Mouse (Mus musculus) forebrain, postnatal 0 days (tissue): ENCODE results near the gene Ppp1r9b. TPM values are rescaled to one million over a fixed set of nuclear protein-coding genes. Genes with fewer than 3 reads are reported as not detected.
A peak's percentile ranks its signal among the peaks of the same experiment; 100 is the strongest.

Experiments used
- ATAC-seq: fragments of 200-750 bp; cut with Nextera tagmentation; 2 replicates; pipeline ENCODE4 v1.8.0; 2017; ENCODE audit warnings: mild to moderate bottlenecking, moderate library complexity
- DNase-seq: peaks from one replicate; pipeline ENCODE4 v3.0.0-alpha.2; 2015
- H3K27ac ChIP-seq: fragments of 300-500 bp; sonication (generic); 2 replicates; pipeline ENCODE4 v1.5.1; 2014; ENCODE audit warnings: low read depth, mild to moderate bottlenecking, antibody characterized with exemption, low read length, moderate library complexity, mixed read lengths
- H3K27me3 ChIP-seq: fragments of 300-500 bp; sonication (generic); 2 replicates; pipeline ENCODE4 v1.6.1; 2014; ENCODE audit warnings: mild to moderate bottlenecking, low read length, mixed read lengths; ENCODE audit not compliant: insufficient read depth
- H3K36me3 ChIP-seq: fragments of 300-500 bp; sonication (generic); 2 replicates; pipeline ENCODE4 v1.6.1; 2014; ENCODE audit warnings: mild to moderate bottlenecking, moderate library complexity; ENCODE audit not compliant: insufficient read depth
- H3K4me1 ChIP-seq: fragments of 300-500 bp; sonication (generic); 2 replicates; pipeline ENCODE4 v1.6.1; 2014; ENCODE audit warnings: antibody characterized with exemption; ENCODE audit not compliant: insufficient read depth
- H3K4me2 ChIP-seq: fragments of 300-500 bp; sonication (generic); 2 replicates; pipeline ENCODE4 v1.6.1; 2014; ENCODE audit warnings: low read depth, mild to moderate bottlenecking, moderate library complexity
- H3K4me3 ChIP-seq: fragments of 300-500 bp; sonication (generic); 2 replicates; pipeline ENCODE4 v1.5.1; 2014; ENCODE audit warnings: low read depth, low read length, mixed read lengths
- H3K9ac ChIP-seq: fragments of 300-500 bp; sonication (generic); 2 replicates; pipeline ENCODE4 v1.6.1; 2014; ENCODE audit warnings: mild to moderate bottlenecking
- H3K9me3 ChIP-seq: fragments of 300-500 bp; sonication (generic); 2 replicates; pipeline ENCODE4 v1.6.1; 2016; ENCODE audit warnings: low read length
- CTCF ChIP-seq: sonication (generic); IDR thresholded peaks from 2 replicates; pipeline ENCODE4 v1.5.1; 2016; ENCODE audit warnings: antibody characterized with exemption, control low read depth, low read depth
- WGBS: fragments of 180-500 bp; shearing (Covaris S2); extraction: QIAGEN DNeasy Blood & Tissue Kit; methylation state at CpG from one replicate; pipeline ENCODE4 v1.1.7; 2014; 5-methylcytosine and 5-hydroxymethylcytosine counted together
- polyA plus RNA-seq: library from polyadenylated mRNA; unstranded; fragments of >200 nt; fragmentation: Nextera tagmentation; extraction: Ambion mirVana; gene quantifications from 2 replicates; pipeline ENCODE4 v1.2.1, GENCODE M21; 2015
- total RNA-seq: library from RNA; depleted of rRNA; stranded (reverse); fragments of >200 nt; gene quantifications from 2 replicates; pipeline ENCODE4 v1.2.3, GENCODE M21; 2014

The Ppp1r9b gene
- total and polyA plus RNA-seq, 2 experiments from 2014 or later = 22.3 to 202 TPM

DNA sequence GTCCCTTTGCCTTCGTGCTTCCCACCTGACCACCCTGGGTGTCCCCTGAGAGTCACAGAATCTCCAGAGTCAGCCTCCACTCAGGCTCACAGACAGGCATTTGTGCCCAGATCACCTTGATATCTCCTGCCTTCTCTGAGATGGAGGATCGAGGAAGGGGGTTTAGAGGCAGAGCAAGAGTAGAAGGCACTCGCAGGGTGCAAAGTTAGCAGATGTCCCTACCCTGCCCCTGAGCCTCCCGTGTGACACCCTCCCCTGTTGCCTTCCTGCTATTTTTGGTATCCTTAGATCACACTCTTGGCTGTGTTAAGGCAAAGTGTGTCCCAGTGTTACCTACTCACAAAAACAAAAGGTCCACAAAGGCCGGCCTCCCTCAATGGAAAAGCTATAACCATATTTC is 14.6 kb upstream of the Ppp1r9b start, which contains the start of gene Sgca:
Gene Sgca (minus strand): TSS at position 129 of the 400 bp plus-strand sequence.
- H3K4me2 ChIP-seq = no peak within 1 kb of the TSS
- WGBS = 80% methylated on average over 5 of the region's 5 CpGs
- no peak within 1 kb of the TSS for H3K27ac ChIP-seq

DNA sequence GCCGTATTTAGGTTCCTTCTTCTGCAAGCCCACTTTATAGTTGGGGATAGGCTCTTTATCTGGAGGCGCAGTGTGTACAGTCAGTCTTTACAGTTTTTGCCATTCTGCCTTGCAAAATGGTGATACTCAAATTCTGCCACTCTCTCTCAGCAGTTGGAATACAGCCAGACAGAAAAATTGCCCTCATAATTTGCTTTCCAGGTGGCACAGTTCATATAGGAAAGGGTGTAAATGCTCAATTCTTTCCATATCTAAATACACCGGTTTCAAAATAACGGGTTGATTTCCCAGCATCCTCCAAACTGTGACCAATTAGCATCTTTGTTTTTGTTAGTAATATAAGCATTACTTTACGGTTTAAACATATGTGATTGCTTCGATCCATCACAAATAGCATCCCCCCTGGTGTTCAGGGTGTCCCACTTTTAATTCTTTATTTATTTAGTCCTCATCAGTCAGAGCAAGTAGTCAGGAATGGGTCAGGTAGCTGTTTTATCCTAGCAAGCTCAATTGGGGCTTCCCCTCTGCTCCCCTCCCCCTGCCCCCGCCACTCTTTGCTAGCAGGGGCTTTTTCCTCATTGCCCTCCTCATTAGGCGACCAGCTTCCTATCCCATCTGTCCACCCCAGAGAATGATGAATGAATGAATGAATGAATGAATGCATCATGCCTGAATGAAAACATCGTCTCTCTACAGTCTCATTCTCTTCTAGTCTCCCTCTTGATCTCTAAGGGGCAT is 12.5 kb upstream of the Ppp1r9b start:
- no peak for TF ChIP-seq CTCF
- Histone ChIP-seq H3K9me3 (no peaks in the 10 kb centered on the region), H3K9ac (peak overlapping the region; percentile 69), H3K27ac (peak overlapping the region; percentile 96), H3K4me2 (peak overlapping the region; percentile 50), H3K4me1 (peaks cover 16% of the 10 kb centered on the region), H3K36me3 (no peaks in the 10 kb centered on the region), H3K4me3 (peak overlapping the region; percentile 31), H3K27me3 (no peaks in the 10 kb centered on the region)
- peak; percentile 65 for DNase-seq
- 20% methylated on average over 9 of the region's 9 CpGs for WGBS
- ATAC-seq = peak; percentile 61

More for the DNA sequence above, 14.6 kb upstream of the Ppp1r9b start, which contains the start of gene Sgca:
- no peak within 1 kb of the TSS for H3K4me3 ChIP-seq
- ATAC-seq = no peak
- TF ChIP-seq CTCF = no peak
- peaks cover 16% of the 10 kb centered on the region for H3K4me1 ChIP-seq
- no peaks in the 10 kb centered on the region for H3K27me3 ChIP-seq
- no peaks in the 10 kb centered on the region for H3K36me3 ChIP-seq
- no peak for DNase-seq
- H3K9ac ChIP-seq = no peak within 1 kb of the TSS
- no peaks in the 10 kb centered on the region for H3K9me3 ChIP-seq

DNA sequence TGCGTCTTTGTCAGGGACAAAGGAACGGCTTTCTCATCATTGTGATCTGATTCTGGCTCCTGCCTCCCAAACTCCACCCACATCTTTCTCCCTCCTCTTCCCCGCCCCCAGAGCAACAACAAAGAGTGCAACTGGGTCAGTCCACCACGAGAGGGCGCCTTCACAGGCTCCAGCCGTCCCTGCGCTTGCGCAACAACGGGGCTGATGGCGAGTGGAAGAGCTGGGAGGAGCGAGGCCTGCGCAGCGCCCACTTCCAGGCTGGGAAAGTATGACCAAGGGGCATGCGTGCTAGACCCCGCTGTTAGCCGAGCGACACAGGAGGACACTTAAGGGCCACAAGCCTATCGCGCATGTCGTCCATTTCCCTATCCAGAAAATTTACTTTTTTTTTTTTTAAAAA is 11.9 kb upstream of the Ppp1r9b start:
- under 1% methylated on average over 20 of the region's 20 CpGs for WGBS
- peak; percentile 99 for TF ChIP-seq CTCF
- Histone ChIP-seq H3K27me3 (no peaks in the 10 kb centered on the region), H3K4me1 (peaks cover 16% of the 10 kb centered on the region), H3K9ac (peak overlapping the region; percentile 69), H3K27ac (peak overlapping the region; percentile 96), H3K36me3 (no peaks in the 10 kb centered on the region), H3K4me3 (peak overlapping the region; percentile 31), H3K4me2 (peak overlapping the region; percentile 50), H3K9me3 (no peaks in the 10 kb centered on the region)
- DNase-seq (peak; percentile 99), ATAC-seq (peak; percentile 96)

DNA sequence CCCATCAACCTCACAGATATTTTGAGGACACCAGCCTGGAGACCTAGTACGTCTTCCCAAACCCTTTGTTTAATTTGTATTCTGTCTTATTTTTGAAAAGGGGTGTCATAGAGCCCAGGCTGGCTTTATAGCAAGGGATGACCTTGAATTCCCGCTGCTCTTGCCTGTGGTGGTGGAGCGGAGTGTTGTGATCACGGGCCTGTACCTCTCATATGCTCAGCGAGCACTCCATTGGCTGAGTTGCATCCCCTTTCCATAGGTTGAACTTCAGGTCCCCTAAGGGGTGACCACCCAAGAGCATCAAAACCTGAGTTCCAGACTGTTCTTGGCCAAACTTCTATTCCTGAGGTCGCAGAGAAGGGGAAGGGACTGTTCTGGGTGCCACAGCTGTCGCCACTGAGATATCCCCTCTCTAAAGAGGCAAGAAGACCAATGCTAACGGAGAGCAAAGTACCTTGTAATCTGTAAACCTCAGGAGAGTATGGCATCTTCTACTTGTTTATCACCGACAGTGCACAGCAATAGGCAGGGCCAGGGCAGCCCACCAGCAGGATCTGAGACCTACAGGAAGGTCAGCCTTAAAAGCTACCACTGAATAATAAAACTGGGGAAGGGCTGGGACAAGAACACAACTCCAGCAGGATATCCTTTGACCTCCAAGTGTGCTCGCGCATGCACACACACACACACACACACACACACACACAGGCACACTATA is 11.2 kb upstream of the Ppp1r9b start:
- H3K4me1 ChIP-seq = peaks cover 16% of the 10 kb centered on the region
- H3K27me3 ChIP-seq = no peaks in the 10 kb centered on the region
- no peaks in the 10 kb centered on the region for H3K9me3 ChIP-seq
- TF ChIP-seq CTCF = no peak
- peak overlapping the region; percentile 31 for H3K4me3 ChIP-seq
- ATAC-seq (no peak), DNase-seq (no peak)
- WGBS = 76% methylated on average over 11 of the region's 11 CpGs
- H3K9ac ChIP-seq = peak overlapping the region; percentile 44
- H3K27ac ChIP-seq = peak overlapping the region; percentile 42
- peak overlapping the region; percentile 50 for H3K4me2 ChIP-seq
- no peaks in the 10 kb centered on the region for H3K36me3 ChIP-seq

DNA sequence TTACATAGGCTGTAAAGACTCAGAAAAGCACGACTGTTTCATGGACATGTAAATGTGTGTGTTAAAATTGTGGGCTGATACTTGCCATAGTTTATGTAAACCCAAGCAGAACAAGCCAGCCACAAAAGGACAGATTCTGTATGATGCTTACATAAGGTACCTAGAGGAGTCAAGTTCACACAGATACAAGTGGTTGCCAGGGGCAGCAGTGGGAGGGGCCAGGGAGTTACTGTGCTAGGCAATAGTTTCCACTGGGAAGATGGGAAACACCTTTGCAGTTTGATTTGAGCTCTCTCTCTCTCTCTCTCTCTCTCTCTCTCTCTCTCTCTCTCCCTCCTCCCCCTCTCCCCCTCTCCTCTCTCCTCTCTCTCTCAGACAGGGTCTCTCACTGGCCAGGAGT is 5.7 kb upstream of the Ppp1r9b start:
- 59% methylated on average over 1 of the region's 1 CpGs for WGBS
- H3K9me3 ChIP-seq = no peaks in the 10 kb centered on the region

DNA sequence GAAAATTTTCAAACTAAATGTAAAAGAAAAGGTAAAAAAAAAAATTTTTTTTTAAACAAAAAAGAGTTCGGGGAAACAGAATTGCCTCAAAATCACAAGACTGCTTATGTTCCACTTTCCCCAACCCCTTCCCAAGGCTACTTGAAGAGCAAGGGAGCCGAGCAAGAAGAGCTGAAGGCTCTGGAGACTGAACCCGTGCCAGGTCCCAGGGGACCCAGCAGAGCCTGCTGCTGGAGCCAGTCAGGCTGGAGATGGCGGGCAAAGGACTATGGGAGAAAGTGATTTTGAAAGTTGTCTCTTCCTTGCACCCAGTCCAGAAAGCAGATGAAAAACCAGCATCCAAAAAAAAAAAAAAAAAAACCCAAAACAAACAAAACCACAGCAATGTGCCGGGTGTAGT is 5.0 kb upstream of the Ppp1r9b start:
- Histone ChIP-seq H3K27ac (no peak overlapping the region), H3K4me3 (no peak overlapping the region), H3K4me2 (no peak overlapping the region), H3K36me3 (no peaks in the 10 kb centered on the region), H3K9ac (no peak overlapping the region), H3K27me3 (no peaks in the 10 kb centered on the region), H3K9me3 (no peaks in the 10 kb centered on the region), H3K4me1 (peaks cover 17% of the 10 kb centered on the region)
- ATAC-seq (no peak), DNase-seq (no peak)
- TF ChIP-seq CTCF = no peak
- WGBS = 75% methylated on average over 5 of the region's 5 CpGs

More for the DNA sequence above, 5.7 kb upstream of the Ppp1r9b start:
- ATAC-seq (no peak), DNase-seq (no peak)
- H3K36me3 ChIP-seq = no peaks in the 10 kb centered on the region
- peaks cover 12% of the 10 kb centered on the region for H3K4me1 ChIP-seq
- no peaks in the 10 kb centered on the region for H3K27me3 ChIP-seq
- H3K27ac ChIP-seq = no peak overlapping the region
- no peak overlapping the region for H3K9ac ChIP-seq
- H3K4me3 ChIP-seq = no peak overlapping the region
- TF ChIP-seq CTCF = no peak
- H3K4me2 ChIP-seq = no peak overlapping the region

DNA sequence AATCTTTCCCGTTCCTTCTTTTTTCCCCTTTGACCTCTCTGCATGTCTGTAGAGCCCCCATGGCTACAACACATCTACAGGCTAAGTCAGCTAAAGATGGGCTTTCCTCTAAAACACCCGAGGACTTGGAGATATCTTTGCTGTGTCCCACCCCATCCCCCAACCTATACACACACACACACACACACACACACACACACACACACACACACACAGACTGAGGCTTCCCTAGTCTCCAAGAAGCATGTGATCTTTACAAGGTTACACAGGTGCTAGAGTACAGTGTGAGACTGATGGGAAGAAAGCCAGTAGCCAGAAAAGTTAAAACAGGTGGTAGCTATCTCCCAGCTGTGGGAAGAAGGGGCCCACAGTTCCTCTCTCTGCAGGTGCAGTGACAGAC is 4.4 kb upstream of the Ppp1r9b start:
- H3K4me3 ChIP-seq = no peak overlapping the region
- H3K9me3 ChIP-seq = no peaks in the 10 kb centered on the region
- no peak for ATAC-seq
- H3K4me1 ChIP-seq = peaks cover 17% of the 10 kb centered on the region
- no peak for DNase-seq
- H3K36me3 ChIP-seq = no peaks in the 10 kb centered on the region
- no peak for TF ChIP-seq CTCF
- WGBS = 75% methylated on average over 2 of the region's 2 CpGs
- no peak overlapping the region for H3K27ac ChIP-seq
- no peak overlapping the region for H3K4me2 ChIP-seq
- H3K9ac ChIP-seq = no peak overlapping the region
- no peaks in the 10 kb centered on the region for H3K27me3 ChIP-seq
